Mouse (Mus musculus) right cerebral cortex, postnatal 10 days (tissue): ENCODE data around the gene Zfp422.

Source experiments
- DNase-seq, 2 experiments: peaks; one replicate each; pipeline ENCODE4 v3.0.0; 2021; ENCODE audit warnings: low spot score in 2 of 2

Gene Zfp422

DNA sequence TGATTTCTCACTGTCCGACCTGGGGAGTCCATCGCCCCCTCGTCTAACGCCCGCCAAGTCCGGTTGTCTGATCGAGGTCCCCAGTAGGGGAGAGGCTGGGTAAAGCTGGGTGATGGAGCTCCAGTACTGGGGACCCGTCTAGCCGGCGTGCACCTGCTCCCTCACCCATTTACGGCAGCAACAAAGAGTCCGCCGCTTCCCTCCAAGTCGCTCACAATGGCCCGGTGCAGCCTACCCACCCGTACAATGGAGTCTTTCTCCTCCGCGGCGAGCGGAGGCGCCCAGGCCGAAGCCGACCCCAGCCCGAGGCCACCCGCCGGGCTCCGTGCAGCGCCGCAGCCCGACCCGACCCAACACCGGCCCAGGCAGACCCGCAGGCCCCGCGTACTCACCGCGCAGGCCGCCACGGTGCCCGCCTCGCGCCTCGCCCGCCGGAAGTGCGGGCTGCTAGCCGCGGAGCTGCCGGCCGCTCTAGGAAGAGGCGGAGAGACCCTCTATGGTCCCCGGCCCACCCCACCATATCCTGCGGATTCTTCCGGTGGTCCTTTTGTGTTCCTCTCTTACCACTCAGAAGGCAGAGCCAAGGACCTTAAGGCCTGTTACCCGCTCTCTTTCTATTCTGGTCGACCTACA lies at the start of gene Zfp422:
TSS of gene Zfp422 (minus strand) at position 461 of the 633 bp plus-strand sequence.
- DNase-seq: peak; percentile 79 to 84

GRCm38 (mm10) chr6:116677321-116677720 lies 48.5 kb upstream of the Zfp422 start:
- no peak for DNase-seq

DNA sequence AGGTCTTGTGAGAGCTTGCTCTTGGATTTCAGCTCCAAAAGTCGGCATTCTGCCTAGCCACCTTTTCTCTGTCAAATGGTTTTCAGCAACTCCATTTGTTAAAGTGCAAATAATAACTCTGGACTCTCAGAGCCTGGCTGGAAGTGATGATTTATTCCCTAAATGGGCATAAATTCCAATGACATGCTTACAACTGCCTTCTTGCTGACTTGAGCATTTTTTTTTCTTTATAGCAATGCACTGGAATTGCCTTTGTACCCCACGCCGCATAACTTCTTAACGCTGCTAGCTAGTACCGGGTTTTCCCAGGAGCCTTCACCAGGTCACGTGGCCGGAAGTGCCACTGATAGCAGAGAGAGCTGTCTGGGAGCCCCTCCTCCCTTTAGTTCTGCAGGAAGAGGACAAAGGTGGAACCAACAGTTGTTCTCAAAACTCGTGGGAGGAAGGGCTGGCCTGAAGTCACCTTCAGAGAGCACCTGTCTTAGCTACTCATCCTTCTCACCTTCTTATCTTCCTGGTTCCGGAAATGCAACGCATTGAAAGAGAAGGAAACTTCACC lies 47.6 kb upstream of the Zfp422 start:
- no peak for DNase-seq

DNA sequence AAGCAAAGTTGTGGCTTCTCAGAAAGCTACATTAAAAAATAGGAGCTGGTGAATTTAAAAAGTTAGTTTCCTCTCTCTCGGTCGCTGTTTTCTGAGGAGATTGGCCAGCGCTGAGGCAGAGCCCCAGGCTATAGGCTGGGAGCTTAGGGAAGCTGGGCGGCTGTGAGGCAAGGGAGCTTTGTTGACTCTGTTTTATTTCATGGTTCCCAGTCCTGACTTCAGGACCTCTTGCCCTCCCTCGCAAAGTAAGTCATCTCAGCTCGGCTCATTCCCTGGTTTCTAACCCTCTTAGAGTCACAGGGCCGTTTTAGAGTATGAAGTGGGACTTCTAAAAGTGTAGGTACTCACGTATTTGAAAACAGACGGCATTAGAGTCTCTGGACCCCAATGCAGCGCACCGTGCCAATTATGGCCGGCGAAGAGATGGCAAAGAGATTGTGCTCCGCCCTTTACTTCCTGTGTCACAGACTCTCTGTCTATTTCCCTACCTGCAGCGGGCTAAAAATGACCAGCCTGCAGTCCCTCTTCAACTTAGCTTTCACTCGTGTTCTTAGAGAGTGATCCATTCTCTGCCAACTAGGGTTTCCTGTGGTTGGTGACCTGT lies 45.6 kb upstream of the Zfp422 start:
- DNase-seq: peak in 1 of 2 experiments; percentile 19

DNA sequence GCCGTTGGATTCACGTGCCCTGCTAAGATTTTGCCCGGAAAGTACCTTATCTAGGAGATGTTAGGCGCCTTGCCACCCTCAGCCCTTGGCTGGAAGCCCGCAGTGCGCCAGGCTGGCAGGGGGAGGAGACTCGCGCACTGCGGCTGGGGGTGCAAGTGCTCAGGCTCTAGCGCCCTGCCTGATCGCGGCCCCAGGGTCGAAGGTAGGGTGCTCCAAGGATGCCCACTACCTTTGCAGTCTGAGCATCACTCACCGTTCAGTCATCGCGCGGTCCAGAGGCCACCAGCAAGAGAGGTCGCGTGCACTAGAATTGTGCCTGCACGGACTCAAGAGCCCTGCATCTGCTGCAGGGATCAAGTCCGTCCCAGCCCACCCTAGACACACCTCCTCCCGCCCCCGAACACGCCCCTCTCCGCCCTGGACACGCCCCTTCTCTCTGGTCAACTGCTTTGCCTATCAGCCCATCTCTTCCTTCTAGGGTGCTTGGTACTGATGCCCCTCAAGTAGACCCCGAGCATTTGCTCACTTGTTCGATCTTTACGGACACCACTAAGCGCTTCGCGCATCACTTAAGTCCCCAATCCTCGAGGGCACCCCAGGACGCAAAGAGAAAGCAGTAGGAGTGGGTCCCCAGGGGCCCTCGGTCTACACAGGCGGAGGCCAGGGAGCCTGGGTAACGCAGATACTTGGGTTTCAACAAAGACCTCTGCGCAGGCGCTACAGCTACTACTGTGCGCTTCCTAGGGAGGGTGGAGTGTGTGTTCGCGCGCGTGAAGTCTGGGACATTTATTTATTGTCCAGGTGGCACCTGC lies 44.9 kb upstream of the Zfp422 start, which contains the start of gene Rassf4:
TSS of gene Rassf4 (minus strand) at position 482 of the 812 bp plus-strand sequence.
- DNase-seq: peak; percentile 77 to 79

DNA sequence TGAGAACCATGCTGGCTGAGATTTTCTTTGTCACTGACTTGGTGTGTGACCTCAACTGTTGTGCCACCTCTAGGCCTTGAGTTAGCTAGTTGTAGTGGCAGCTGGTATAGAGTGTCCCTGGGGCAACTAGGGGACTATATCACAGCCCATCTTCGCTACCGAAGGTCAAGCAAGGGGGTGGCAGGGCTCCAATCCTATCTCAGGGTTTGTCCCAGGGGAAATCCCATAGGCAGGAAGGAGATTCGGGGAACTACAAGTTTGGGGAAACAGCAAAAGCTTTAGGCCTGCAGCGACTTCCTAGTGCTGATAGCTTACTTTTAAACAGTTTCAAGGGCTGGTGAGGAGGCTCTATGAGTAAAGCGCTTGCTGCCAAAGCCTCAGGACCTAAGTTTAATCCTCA lies 43.5 kb upstream of the Zfp422 start:
- peak in 1 of 2 experiments; percentile 22 for DNase-seq

- DNase-seq: peak in 1 of 2 experiments; percentile 9
Observed at GRCm38 (mm10) chr6:116671768-116672167, 43.0 kb upstream of the Zfp422 start.

DNA sequence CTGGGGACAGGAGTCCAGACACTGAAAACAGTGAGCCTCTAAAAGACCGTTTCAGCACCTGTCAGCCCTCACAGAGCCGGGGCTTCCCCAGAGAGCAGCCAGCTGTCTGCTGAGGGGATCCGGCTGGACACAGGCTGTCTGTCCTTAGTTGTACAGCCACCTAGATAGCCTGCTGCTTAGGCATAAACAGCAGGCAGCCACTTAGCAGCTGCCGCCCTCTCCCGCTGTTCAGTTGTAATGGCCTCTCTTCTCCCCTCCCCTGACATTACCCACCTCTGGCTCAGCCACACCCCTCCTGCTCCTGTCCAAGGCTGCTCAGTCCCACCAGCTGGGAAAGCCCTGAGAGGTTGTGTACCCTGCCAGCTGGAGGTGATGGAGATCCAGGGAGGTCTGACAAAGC lies 42.2 kb upstream of the Zfp422 start:
- peak in 1 of 2 experiments; percentile 19 for DNase-seq

DNA sequence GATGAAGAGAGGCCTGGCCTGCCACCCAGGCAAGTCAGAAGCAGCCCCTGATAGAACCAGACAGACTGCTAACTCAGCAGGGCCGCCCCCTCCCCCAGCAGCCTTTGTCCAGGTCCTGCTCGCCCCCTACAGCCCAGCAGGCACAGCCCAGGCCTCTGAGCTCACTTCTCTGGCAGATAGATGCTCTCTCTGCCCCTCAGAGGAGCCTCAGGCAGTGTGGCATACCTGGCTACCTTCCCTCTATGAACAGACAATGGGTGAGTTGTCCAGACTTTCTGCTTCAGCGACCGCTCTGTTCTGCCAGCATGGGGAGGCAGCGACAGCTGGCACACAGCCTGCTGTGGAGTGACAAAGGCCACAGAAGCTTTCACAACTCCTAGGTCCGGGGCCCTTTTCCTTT lies 41.3 kb upstream of the Zfp422 start:
- DNase-seq: peak in 1 of 2 experiments; percentile 34

DNA sequence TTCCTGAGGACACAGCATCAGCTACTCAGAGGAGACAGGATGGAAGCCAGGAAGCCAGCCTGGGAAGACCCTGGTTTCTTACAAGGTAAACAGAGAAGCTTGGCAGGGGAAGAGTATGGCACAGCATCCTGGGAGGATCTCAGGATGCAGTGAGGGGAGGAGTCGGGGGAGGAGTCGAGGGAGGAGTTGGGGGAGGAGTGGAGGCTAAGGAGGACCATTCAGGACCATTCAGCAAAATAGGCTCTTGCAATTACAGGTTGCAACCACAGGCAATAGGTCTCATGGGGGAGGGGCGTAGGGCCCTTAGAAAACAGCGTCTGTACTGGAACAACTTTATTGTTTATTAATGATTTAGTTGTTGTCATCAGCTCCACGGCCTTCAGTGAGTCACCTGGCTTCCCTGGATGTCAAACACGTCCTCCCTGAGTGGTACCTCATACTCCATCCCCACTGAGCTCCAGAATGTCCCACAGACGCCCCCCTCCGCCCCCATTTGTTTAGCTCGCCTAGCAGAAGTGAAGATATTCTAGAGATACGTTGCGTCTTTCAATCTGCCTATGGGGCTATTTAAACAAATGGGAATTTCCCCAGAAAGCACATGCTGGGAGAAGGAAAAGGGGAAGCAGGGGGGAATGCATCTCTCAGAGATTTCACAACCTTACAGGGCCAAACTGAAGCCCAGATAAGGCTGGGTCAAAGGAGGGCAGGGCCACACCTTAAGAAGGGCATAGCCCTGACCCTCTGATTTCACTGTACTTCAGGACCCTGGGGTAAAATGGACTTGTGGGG lies 40.1 kb upstream of the Zfp422 start:
- DNase-seq: peak in 1 of 2 experiments; percentile 22

DNA sequence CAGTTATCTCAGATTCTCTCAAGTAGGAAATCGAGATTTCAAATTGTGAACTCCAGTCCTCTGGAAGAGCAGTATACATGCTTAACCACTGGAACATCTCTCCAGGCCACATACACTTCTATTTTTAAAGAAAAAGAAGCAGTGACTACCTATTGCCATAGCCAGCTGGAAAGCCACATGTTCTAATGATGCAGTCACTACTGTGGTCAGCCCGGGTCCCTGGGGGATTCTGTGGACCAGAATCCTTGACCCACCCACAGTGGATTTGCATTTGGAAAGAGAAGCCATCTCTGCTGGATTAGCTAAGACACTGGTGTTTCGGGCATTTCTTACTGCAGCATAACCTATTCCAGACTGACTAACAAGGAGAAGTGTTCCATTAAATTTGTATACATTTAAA lies 38.6 kb upstream of the Zfp422 start:
- no peak for DNase-seq

GRCm38 (mm10) chr6:116666892-116667291 lies 38.1 kb upstream of the Zfp422 start:
- DNase-seq: no peak

DNA sequence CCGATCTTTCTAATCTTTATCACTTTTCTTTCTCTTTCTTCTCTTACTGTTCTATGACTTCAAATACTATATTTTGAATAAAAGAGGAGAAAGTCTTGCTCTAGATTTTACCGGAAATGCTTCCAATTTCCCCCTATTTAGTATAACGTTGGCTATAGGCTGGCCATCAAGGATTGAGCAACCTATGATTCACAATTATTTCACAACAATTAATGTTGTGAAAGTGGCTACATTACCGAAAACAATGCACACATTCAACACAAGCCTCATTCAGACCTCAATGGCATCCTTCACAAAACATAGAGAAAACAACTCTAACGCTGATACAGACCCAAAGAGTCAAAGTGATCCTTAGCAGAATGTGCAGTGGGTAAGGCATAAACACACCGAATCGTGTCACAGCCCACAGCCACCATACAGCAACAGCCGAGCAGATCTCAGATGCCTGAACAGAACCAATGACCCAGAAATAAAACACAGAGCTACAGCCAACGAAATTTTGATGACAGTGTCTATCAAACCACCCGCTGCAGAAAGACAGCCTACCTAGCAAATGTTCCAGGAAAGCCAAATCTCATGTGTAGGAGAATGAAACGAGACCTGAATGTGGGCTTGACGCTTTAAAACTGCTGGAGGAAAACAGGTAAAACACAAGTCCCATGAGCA lies 37.4 kb upstream of the Zfp422 start:
- DNase-seq: no peak

DNA sequence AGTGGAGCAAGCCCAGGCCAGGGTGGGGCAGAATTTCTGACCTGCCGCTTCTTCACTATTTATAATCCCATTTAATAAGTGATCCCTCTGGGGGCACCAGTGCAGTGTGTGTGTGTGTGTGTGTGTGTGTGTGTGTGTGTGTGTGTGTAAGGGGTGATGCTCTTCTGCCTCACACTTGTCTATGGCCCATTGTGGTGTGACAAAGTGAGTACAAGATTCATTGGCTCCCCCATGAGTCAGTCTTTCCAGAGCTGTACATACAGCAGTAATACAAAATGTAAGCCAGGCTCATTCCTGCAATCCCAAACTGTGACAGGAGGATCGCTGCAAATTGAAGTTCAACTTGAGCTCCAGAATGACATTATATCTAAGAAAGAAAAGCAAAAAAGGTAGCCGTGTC lies 36.0 kb upstream of the Zfp422 start:
- no peak for DNase-seq

DNA sequence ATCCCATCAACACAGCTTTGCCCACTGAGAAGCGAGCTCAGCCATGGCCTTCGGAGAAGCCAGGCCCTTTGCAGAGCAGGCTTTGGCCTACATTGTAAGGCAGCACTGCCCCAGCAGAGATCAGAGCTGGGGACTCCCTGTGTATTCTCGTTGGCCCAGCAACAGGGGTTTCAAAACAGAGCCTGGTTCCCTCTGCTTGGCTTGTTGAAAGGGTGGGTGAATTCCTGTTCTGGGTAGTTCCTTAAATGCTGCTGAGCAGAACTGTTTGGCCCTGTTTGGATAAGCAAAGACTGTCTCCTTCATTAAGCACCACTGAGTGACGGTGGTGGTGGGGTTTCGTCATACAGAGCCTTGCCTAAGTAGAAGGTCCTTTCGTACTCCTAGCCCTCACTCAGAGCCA lies 35.2 kb upstream of the Zfp422 start:
- no peak for DNase-seq

GRCm38 (mm10) chr6:116663364-116663763 lies 34.6 kb upstream of the Zfp422 start:
- no peak for DNase-seq

- peak; percentile 72 to 84 for DNase-seq
Observed at GRCm38 (mm10) chr6:116653684-116654454, 25.1 kb upstream of the Zfp422 start.

DNA sequence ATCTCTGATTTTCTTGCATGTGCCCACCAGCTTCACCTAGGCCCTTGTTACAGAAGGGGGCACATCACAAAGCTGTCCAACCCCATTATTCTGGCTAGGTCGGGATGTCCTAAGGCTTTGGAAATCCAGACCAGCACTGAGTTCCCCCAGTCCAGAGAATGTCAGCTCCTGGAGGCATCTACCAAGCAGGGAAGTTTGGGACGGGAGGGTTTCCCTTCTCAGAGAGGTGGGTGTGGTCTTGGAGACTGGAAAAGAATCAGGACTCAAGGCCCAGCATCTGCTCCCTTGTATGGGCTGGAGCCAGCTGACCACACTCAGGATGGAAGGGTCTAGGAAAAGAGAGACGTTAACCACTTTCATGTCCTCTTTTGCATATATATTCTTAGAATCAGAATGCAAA lies 24.4 kb upstream of the Zfp422 start:
- no peak for DNase-seq

- no peak for DNase-seq
Observed at GRCm38 (mm10) chr6:116651437-116652118, 22.8 kb upstream of the Zfp422 start.

GRCm38 (mm10) chr6:116650406-116650805 lies 21.6 kb upstream of the Zfp422 start, which contains the start of gene Depp1:
Gene Depp1 (plus strand): TSS chr6:116650609.
- no peak for DNase-seq
